Mouse (Mus musculus) neural tube, embryonic 11.5 days (tissue): ENCODE measurements at regions not wholly inside any gene's neighbourhood (a gene's known extent, or its start where the extent isn't known, plus 50 kb on each side); places are given as distances from the start of the nearest gene placed in this dataset.

Experiments used
- ATAC-seq: fragments of 200-750 bp; cut with Nextera tagmentation; 2 replicates; pipeline ENCODE4 v1.8.0; 2017; ENCODE audit warnings: moderate number of reproducible peaks, mild to moderate bottlenecking, moderate TSS enrichment, moderate library complexity; ENCODE audit not compliant: insufficient read depth, low FRiP score, low TSS enrichment
- DNase-seq: peaks from one replicate; pipeline ENCODE4 v3.0.0-alpha.2; 2015; ENCODE audit warnings: low spot score
- H3K27ac ChIP-seq: fragments of 300-500 bp; sonication (generic); 2 replicates; pipeline ENCODE4 v1.5.1; 2014; ENCODE audit warnings: low read depth, mild to moderate bottlenecking, low read length
- H3K27me3 ChIP-seq: fragments of 300-500 bp; sonication (generic); 2 replicates; pipeline ENCODE4 v1.6.1; 2014; ENCODE audit warnings: mild to moderate bottlenecking, low read length, mixed read lengths; ENCODE audit not compliant: control insufficient read depth, insufficient read depth
- H3K36me3 ChIP-seq: fragments of 300-500 bp; sonication (generic); 2 replicates; pipeline ENCODE4 v1.6.1; 2014; ENCODE audit warnings: mild to moderate bottlenecking, low read length, moderate library complexity, mixed read lengths; ENCODE audit not compliant: control insufficient read depth, insufficient read depth
- H3K4me1 ChIP-seq: fragments of 300-500 bp; sonication (generic); 2 replicates; pipeline ENCODE4 v1.6.1; 2014; ENCODE audit warnings: low read length, mixed read lengths; ENCODE audit not compliant: control insufficient read depth, insufficient read depth
- H3K4me2 ChIP-seq: fragments of 300-500 bp; sonication (generic); 2 replicates; pipeline ENCODE4 v1.6.1; 2014; ENCODE audit warnings: low read depth, mild to moderate bottlenecking, moderate library complexity
- H3K4me3 ChIP-seq: fragments of 300-500 bp; sonication (generic); 2 replicates; pipeline ENCODE4 v1.5.1; 2014; ENCODE audit warnings: low read depth, low read length
- H3K9ac ChIP-seq: fragments of 300-500 bp; sonication (generic); 2 replicates; pipeline ENCODE4 v1.6.1; 2014; ENCODE audit warnings: mild to moderate bottlenecking, low read length
- H3K9me3 ChIP-seq: fragments of 300-500 bp; sonication (generic); 2 replicates; pipeline ENCODE4 v1.6.1; 2016; ENCODE audit warnings: low read length; ENCODE audit not compliant: control insufficient read depth
- WGBS: fragments of 180-500 bp; shearing (Covaris S2); extraction: QIAGEN DNeasy Blood & Tissue Kit; methylation state at CpG from one replicate; pipeline ENCODE4 v1.1.7; 2014; 5-methylcytosine and 5-hydroxymethylcytosine counted together

DNA sequence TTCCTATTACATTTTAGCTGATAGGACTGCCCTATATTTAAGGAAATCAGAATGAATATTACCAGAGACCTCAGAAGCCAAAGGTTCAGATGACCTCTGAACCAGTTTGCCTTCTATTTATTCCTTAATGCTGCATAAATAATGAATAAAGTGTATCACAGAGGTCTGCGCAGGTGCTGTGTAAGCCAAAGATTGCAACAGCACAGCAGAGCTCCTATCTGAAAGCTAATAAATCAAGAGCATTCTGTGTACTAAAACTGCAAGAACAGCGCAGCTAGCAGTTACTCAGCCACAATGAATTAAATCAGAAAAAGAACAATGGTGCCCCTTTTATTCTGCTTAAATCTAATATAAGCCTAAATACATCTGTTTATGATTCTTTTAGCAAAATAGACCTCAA, 1208.5 kb downstream of the Rapgef2 start:
- Histone ChIP-seq H3K4me2 (no peak overlapping the region), H3K27me3 (no peaks in the 10 kb centered on the region), H3K9me3 (no peaks in the 10 kb centered on the region), H3K27ac (no peak overlapping the region), H3K36me3 (no peaks in the 10 kb centered on the region), H3K9ac (no peak overlapping the region), H3K4me3 (no peak overlapping the region), H3K4me1 (no peaks in the 10 kb centered on the region)
- WGBS: 81% methylated on average over 2 of the region's 2 CpGs
- ATAC-seq: no peak
- DNase-seq: no peak

DNA sequence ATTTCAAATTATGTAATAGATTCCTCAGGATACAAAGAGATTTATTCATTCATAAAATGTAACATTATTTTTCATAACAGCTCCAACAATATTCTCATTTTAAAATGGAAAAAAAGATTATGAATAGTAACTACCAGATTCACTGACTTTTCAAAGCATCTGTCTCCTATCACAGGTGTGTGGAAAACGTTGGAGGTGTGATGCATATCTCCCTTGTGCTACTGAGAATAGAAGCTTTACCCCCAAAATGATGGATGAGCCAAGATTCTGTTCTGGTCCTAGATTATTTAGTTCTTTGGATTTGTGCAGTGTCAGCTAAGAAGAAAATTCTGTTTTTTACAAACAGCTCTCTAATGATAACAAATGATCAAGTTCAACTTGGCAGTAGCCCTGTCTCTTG, 1209.0 kb downstream of the Rapgef2 start:
- Histone ChIP-seq H3K27ac (no peak overlapping the region), H3K9ac (no peak overlapping the region), H3K4me1 (no peaks in the 10 kb centered on the region), H3K9me3 (no peaks in the 10 kb centered on the region), H3K36me3 (no peaks in the 10 kb centered on the region), H3K27me3 (no peaks in the 10 kb centered on the region), H3K4me3 (no peak overlapping the region), H3K4me2 (no peak overlapping the region)
- ATAC-seq: no peak
- DNase-seq: no peak
- WGBS: 68% methylated on average over 1 of the region's 1 CpGs

DNA sequence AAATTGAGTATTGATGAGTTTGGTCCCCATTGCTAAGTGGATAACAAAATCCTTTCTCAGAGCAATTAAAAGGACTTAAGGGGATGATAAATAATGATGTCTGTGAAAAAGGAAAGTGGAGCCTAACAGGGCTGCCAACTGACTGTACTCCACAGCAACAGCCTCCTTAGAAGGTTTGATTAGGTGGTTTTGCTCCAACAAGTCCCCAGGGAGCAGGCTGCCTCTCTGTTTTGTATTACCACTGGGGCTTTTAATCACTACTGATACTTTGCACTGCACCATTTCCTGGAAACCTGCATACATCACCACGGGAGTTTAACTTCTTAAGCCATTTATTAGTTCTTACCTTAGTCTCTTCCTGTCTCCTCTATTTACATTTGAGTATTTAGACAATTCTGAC, 1213.3 kb downstream of the Rapgef2 start:
- Histone ChIP-seq H3K4me3 (no peak overlapping the region), H3K9me3 (no peaks in the 10 kb centered on the region), H3K27ac (no peak overlapping the region), H3K9ac (no peak overlapping the region), H3K27me3 (no peaks in the 10 kb centered on the region), H3K4me2 (no peak overlapping the region), H3K4me1 (no peaks in the 10 kb centered on the region), H3K36me3 (no peaks in the 10 kb centered on the region)
- 46% methylated on average over 1 of the region's 1 CpGs for WGBS
- peak; percentile 12 for DNase-seq
- no peak for ATAC-seq

DNA sequence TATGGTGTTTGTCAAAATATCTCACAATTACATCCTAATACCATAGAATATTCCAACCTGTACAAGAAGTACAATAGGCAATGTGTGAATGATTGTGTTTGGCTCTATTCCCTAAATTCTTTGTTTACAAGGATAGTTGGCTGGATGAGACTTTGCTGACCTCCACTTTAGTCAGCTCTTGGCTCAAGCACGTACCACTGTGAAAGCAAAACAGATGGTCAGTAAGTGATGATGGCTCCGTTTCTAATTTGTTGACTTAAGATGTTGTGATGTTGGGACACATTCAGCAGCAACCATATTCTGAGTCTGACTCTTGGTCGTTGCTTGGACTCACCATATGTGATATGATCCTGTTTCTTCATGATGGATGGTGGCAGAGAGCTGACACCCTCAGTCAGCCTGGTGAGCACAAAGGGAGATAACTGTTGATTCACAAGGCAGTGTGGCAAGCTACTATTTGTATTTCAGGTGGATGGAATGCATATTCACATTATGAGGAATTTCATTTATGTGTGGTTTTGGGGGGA, 1219.1 kb downstream of the Rapgef2 start:
- Histone ChIP-seq H3K4me3 (no peak overlapping the region), H3K4me1 (no peaks in the 10 kb centered on the region), H3K9me3 (no peaks in the 10 kb centered on the region), H3K9ac (no peak overlapping the region), H3K4me2 (no peak overlapping the region), H3K27me3 (no peaks in the 10 kb centered on the region), H3K27ac (no peak overlapping the region), H3K36me3 (no peaks in the 10 kb centered on the region)
- 68% methylated on average over 3 of the region's 3 CpGs for WGBS
- ATAC-seq: no peak
- DNase-seq: no peak

DNA sequence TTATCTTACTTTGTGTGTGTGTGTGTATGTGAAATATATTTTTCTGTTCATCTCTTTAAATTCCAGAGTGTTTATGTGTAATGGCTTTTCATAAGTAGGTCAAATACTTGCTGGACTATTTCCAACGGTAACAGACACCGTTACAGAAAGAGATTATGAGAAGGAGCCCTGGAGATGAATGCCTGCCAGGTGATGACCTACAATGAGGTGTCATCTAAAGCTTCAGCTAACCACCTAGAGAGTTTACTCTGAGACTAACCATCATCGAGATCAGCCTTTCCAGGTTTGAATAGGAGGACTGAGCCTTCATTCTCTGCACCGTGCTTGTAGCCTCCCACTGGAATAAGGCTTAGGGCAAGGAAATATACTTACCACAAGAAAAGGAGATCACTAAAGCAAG, 1220.0 kb downstream of the Rapgef2 start:
- no peaks in the 10 kb centered on the region for H3K4me1 ChIP-seq
- no peaks in the 10 kb centered on the region for H3K36me3 ChIP-seq
- 92% methylated on average over 4 of the region's 4 CpGs for WGBS
- no peak overlapping the region for H3K9ac ChIP-seq
- H3K27ac ChIP-seq: no peak overlapping the region
- ATAC-seq: no peak
- no peaks in the 10 kb centered on the region for H3K27me3 ChIP-seq
- no peaks in the 10 kb centered on the region for H3K9me3 ChIP-seq
- DNase-seq: no peak
- H3K4me2 ChIP-seq: no peak overlapping the region
- H3K4me3 ChIP-seq: no peak overlapping the region

DNA sequence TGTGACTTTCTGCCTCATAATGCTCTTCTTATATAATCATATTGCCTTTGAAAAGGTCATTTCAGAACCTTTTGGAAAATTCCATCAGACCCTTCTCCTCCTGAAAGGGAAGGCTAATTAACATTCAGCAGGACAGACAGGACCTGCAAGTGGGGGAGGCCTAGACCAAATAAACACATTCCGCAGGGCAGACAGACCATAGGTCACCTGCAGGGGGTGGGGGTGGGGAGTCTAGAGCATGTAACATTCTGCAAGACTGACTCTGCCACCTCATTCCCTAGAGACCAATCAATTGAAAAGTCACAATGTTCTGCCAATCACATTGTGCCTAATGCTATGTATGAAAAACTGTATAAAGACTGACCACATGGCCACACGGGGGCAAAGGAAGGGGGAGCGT, 1223.8 kb downstream of the Rapgef2 start:
- Histone ChIP-seq H3K4me3 (no peak overlapping the region), H3K9me3 (no peaks in the 10 kb centered on the region), H3K36me3 (no peaks in the 10 kb centered on the region), H3K4me1 (no peaks in the 10 kb centered on the region), H3K9ac (no peak overlapping the region), H3K4me2 (no peak overlapping the region), H3K27me3 (no peaks in the 10 kb centered on the region), H3K27ac (no peak overlapping the region)
- 68% methylated on average over 3 of the region's 3 CpGs for WGBS
- ATAC-seq: no peak
- no peak for DNase-seq

DNA sequence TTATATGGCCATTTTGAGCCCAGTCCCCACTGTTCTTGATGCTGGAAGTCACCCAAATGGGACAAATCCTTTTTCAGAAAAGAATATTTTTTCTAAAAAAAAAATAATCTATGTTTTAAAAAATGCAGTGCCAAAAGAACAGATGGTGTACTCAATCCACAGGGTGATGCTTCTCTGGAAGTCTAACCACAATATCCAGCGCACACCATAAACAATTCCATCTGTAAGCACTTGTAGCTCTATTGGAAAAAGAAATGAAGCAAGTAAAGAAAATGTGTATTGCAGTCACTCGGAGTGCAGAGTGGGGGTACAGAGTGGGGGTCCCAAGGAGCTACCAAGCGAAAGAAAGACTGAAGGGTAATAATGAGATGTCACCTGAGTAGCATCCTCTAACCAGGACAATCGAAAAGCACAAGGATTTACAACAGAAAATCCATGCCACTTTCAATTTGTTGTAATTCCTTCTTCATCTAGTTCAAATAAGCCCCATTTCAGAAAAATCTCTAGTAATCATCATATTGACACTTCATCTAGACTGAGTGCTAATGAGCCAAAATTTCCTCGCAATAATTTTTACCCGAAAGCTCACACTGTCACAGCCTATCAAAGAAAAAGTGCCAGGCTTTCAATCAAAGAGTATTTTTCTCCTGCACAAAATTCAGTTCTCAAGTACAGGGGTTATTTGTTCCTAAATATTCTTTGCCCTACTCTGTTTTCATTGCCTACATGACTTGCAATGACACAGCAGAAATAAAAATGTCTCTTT, 1226.3 kb downstream of the Rapgef2 start:
- Histone ChIP-seq H3K27ac (no peak overlapping the region), H3K4me3 (no peak overlapping the region), H3K9me3 (no peaks in the 10 kb centered on the region), H3K36me3 (no peaks in the 10 kb centered on the region), H3K9ac (no peak overlapping the region), H3K4me1 (no peaks in the 10 kb centered on the region), H3K27me3 (no peaks in the 10 kb centered on the region), H3K4me2 (no peak overlapping the region)
- 84% methylated on average over 6 of the region's 6 CpGs for WGBS
- no peak for DNase-seq
- no peak for ATAC-seq
